Mouse (Mus musculus) liver, adult 2 months (tissue): Measurements from ENCODE around the gene Tcte1. TPM values are rescaled to one million over a fixed set of nuclear protein-coding genes. Genes with fewer than 3 reads are reported as not detected.

ENCODE experiments used
- DNase-seq: peaks from one replicate; pipeline ENCODE4 v3.0.0-alpha.2; 2011; ENCODE audit warnings: low read depth, low spot score; ENCODE audit errors: extremely low read depth
- H3K27ac ChIP-seq: fragments of 200-500 bp; replicated peaks from 2 replicates; pipeline ENCODE4 v1.5.1; 2012; ENCODE audit warnings: low read depth, mild to moderate bottlenecking, control low read depth, inconsistent platforms, low read length; ENCODE audit not compliant: insufficient read depth
- H3K27me3 ChIP-seq: fragments of 200-500 bp; 2 replicates; pipeline ENCODE4 v1.6.1; 2012; ENCODE audit warnings: mild to moderate bottlenecking, moderate library complexity, low read length, inconsistent platforms; ENCODE audit not compliant: control insufficient read depth, insufficient read depth
- H3K36me3 ChIP-seq: fragments of 200-500 bp; 2 replicates; pipeline ENCODE4 v1.6.1; 2012; ENCODE audit warnings: low read length, inconsistent platforms; ENCODE audit not compliant: control insufficient read depth, insufficient read depth
- H3K4me1 ChIP-seq: fragments of 200-500 bp; 2 replicates; pipeline ENCODE4 v1.6.1; 2011; ENCODE audit warnings: low read length; ENCODE audit not compliant: control insufficient read depth, insufficient read depth
- H3K4me3 ChIP-seq: fragments of 200-500 bp; 2 replicates; pipeline ENCODE4 v1.5.1; 2011; ENCODE audit warnings: low read depth, mild to moderate bottlenecking, control low read depth, low read length, moderate library complexity; ENCODE audit not compliant: insufficient read depth
- H3K79me2 ChIP-seq: fragments of 200-500 bp; 2 replicates; pipeline ENCODE4 v1.6.1; 2012; ENCODE audit warnings: inconsistent platforms, mild to moderate bottlenecking, low read length, moderate library complexity; ENCODE audit not compliant: control insufficient read depth, insufficient read depth
- H3K9ac ChIP-seq: fragments of 200-500 bp; 2 replicates; pipeline ENCODE4 v1.6.1; 2012; ENCODE audit warnings: low read depth, mild to moderate bottlenecking, control low read depth, inconsistent platforms, low read length
- CTCF ChIP-seq: fragments of 200-500 bp; IDR thresholded peaks from 2 replicates; pipeline ENCODE4 v1.5.1; 2011; ENCODE audit warnings: low read depth, low read length, control low read depth
- POLR2A ChIP-seq: fragments of 200-500 bp; IDR thresholded peaks from 2 replicates; pipeline ENCODE4 v1.6.1; 2011; ENCODE audit warnings: low read length, control low read depth; ENCODE audit not compliant: insufficient read depth; ENCODE audit errors: extremely low read depth
- WGBS: fragments of 180-500 bp; shearing (Covaris S2); methylation state at CpG from one replicate; pipeline ENCODE4 v1.1.7; 2018; 5-methylcytosine and 5-hydroxymethylcytosine counted together
- polyA plus RNA-seq: library from polyadenylated mRNA; depleted of rRNA; stranded (reverse); fragments of >200 nt; gene quantifications from 2 replicates; pipeline ENCODE4 v1.2.3, GENCODE M21; 2012
- total RNA-seq: library from RNA; depleted of rRNA; stranded (reverse); fragments of >200 nt; gene quantifications from 2 replicates; pipeline ENCODE4 v1.2.3, GENCODE M21; 2014

Tcte1 gene
- total and polyA plus RNA-seq, 2 experiments: not detected

DNA sequence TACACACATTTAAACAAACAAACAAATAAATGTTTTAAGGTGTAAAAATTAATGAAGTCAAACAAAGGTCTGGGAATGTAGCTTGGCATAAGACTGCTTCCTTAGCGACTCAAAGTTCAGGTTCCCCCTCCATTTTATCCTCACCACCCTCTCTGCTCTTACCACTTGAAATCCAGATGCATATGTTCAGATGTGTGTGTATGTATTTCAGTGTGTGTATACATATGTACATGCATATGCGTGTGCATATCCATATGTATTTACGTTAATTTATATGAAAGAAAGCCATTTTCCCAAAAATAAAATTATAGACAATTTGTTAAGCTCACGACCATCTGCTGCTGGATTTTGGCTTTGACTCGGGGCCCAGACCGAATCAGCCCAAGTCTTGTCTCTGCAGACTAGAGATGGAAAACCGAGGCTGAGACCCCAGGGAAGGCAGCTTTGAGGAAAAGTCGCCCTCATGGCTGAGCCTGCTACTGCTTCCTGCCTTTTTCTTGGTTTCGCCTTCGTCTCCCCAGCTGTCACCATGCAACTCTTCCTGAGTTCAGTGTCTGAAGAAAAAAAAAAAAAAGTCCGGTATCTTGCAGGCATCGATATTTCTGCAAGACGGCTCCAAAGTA is 32.6 kb upstream of the Tcte1 start:
- DNase-seq: no peak
- H3K79me2 ChIP-seq: no peaks in the 10 kb centered on the region
- H3K9ac ChIP-seq: no peak overlapping the region
- H3K27me3 ChIP-seq: no peaks in the 10 kb centered on the region
- WGBS: 75% methylated on average over 13 of the region's 13 CpGs
- TF ChIP-seq CTCF: no peak
- TF ChIP-seq POLR2A: no peak
- no peak overlapping the region for H3K4me3 ChIP-seq
- no peak overlapping the region for H3K27ac ChIP-seq
- H3K36me3 ChIP-seq: no peaks in the 10 kb centered on the region
- no peaks in the 10 kb centered on the region for H3K4me1 ChIP-seq

GRCm38 (mm10) chr17:45495398-45495797 is 27.8 kb upstream of the Tcte1 start:
- DNase-seq: no peak
- no peak for TF ChIP-seq CTCF
- no peak for TF ChIP-seq POLR2A
- Histone ChIP-seq H3K9ac (no peak overlapping the region), H3K4me3 (no peak overlapping the region), H3K79me2 (no peaks in the 10 kb centered on the region), H3K36me3 (no peaks in the 10 kb centered on the region), H3K27me3 (no peaks in the 10 kb centered on the region), H3K27ac (no peak overlapping the region), H3K4me1 (no peaks in the 10 kb centered on the region)
- 66% methylated on average over 11 of the region's 11 CpGs for WGBS

DNA sequence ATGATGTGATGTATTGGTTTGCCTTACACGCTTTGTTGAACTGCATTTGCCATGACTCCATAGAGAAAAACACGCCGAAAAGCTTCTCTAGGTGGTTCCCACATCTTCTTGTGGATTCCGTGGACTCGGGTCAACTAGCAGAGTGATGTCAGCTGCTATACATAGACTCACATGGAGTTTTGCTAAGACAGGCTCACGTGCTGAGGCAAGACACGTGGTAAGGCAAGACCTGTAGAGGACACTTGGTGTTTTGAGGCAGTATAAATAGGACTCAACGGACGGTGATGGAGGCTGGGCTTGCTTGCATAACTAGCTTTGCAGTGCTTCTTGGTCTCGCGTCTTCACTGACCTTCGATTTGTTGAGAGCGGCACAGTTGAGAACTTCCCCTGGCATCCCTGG is 24.8 kb upstream of the Tcte1 start:
- Histone ChIP-seq H3K9ac (no peak overlapping the region), H3K36me3 (no peaks in the 10 kb centered on the region), H3K4me1 (no peaks in the 10 kb centered on the region), H3K27ac (no peak overlapping the region), H3K27me3 (no peaks in the 10 kb centered on the region), H3K79me2 (no peaks in the 10 kb centered on the region), H3K4me3 (no peak overlapping the region)
- WGBS: 83% methylated on average over 13 of the region's 13 CpGs
- DNase-seq: no peak
- TF ChIP-seq CTCF: no peak
- no peak for TF ChIP-seq POLR2A

GRCm38 (mm10) chr17:45499516-45499915 is 23.7 kb upstream of the Tcte1 start:
- Histone ChIP-seq H3K9ac (no peak overlapping the region), H3K4me3 (no peak overlapping the region), H3K36me3 (no peaks in the 10 kb centered on the region), H3K4me1 (no peaks in the 10 kb centered on the region), H3K79me2 (no peaks in the 10 kb centered on the region), H3K27ac (no peak overlapping the region), H3K27me3 (no peaks in the 10 kb centered on the region)
- no peak for DNase-seq
- WGBS: 66% methylated on average over 2 of the region's 2 CpGs
- TF ChIP-seq POLR2A: no peak
- no peak for TF ChIP-seq CTCF

DNA sequence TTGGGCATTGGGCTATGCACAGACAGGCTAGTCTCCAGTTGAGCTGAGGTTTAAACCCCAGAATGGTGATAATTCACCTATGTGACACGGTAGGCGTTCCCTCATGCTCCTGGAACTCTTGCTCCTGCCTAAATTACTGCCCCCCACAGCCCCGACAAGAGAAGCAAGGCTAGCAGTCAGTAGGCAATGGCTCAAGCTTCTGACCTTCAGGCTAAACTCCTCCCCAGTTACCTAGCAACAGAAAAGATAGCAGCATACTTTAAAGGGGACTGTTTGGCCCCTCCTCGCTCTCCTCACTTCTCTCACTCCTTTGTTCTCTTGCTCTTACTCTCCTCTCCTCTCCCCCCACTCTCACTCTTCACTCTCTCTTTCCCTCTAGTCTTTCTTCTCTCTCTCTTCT is 22.3 kb upstream of the Tcte1 start:
- no peak overlapping the region for H3K9ac ChIP-seq
- H3K36me3 ChIP-seq: no peaks in the 10 kb centered on the region
- 65% methylated on average over 4 of the region's 4 CpGs for WGBS
- H3K79me2 ChIP-seq: no peaks in the 10 kb centered on the region
- TF ChIP-seq CTCF (no peak), POLR2A (no peak)
- H3K4me1 ChIP-seq: no peaks in the 10 kb centered on the region
- no peak overlapping the region for H3K27ac ChIP-seq
- DNase-seq: no peak
- no peak overlapping the region for H3K4me3 ChIP-seq
- no peaks in the 10 kb centered on the region for H3K27me3 ChIP-seq

DNA sequence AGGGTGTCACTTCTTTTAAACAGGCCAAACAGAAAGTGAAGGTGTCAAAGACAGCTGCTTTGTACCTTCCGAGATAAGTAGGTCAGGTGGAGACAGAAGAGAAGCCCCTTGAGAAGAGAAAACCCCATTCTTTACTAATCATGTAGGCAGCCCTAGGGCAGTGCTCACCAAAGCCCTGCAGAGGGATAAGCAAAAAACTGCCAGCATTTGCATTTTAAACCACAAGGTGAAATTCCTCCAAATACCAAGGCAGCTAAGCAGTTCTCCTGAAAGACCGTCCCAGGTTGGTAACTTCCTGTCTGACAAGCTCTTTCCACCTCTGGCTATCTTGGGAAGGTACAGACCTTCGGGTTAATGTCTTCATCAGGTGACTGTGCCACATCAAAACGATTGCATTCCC is 20.9 kb upstream of the Tcte1 start:
- Histone ChIP-seq H3K9ac (no peak overlapping the region), H3K27me3 (no peaks in the 10 kb centered on the region), H3K4me1 (peaks cover 3% of the 10 kb centered on the region; the same call in 1 of the 2 replicates), H3K27ac (no peak overlapping the region), H3K36me3 (no peaks in the 10 kb centered on the region), H3K4me3 (no peak overlapping the region), H3K79me2 (no peaks in the 10 kb centered on the region)
- TF ChIP-seq POLR2A (no peak), CTCF (no peak)
- WGBS: 57% methylated on average over 4 of the region's 4 CpGs
- no peak for DNase-seq
